Mouse (Mus musculus) heart, embryonic 16.5 days (tissue): ENCODE results near the gene Thap2. TPM values are rescaled to one million over a fixed set of nuclear protein-coding genes. Genes with fewer than 3 reads are reported as not detected.

Experiments used
- ATAC-seq: fragments of 200-750 bp; cut with Nextera tagmentation; replicated peaks from 2 replicates; pipeline ENCODE4 v1.8.0; 2017; ENCODE audit warnings: moderate number of reproducible peaks; ENCODE audit not compliant: insufficient read depth, low FRiP score; ENCODE audit errors: extremely low read depth
- H3K27ac ChIP-seq: fragments of 300-500 bp; sonication (generic); 2 replicates; pipeline ENCODE4 v1.5.1; 2014; ENCODE audit warnings: mild to moderate bottlenecking, low read length, control low read depth, moderate library complexity
- H3K27me3 ChIP-seq: fragments of 300-500 bp; sonication (generic); 2 replicates; pipeline ENCODE4 v1.6.1; 2014; ENCODE audit warnings: low read length, mixed read lengths; ENCODE audit not compliant: control insufficient read depth, insufficient read depth
- H3K36me3 ChIP-seq: fragments of 300-500 bp; sonication (generic); 2 replicates; pipeline ENCODE4 v1.6.1; 2014; ENCODE audit not compliant: control insufficient read depth, insufficient read depth
- H3K4me1 ChIP-seq: fragments of 300-500 bp; sonication (generic); 2 replicates; pipeline ENCODE4 v1.6.1; 2014; ENCODE audit warnings: low read length, mixed read lengths; ENCODE audit not compliant: control insufficient read depth, insufficient read depth
- H3K4me2 ChIP-seq: fragments of 300-500 bp; sonication (generic); 2 replicates; pipeline ENCODE4 v1.6.1; 2014; ENCODE audit warnings: low read depth, mild to moderate bottlenecking, control low read depth, low read length
- H3K4me3 ChIP-seq: fragments of 300-500 bp; sonication (generic); 2 replicates; pipeline ENCODE4 v1.5.1; 2014; ENCODE audit warnings: mild to moderate bottlenecking, control low read depth, low read length
- H3K9ac ChIP-seq: fragments of 300-500 bp; sonication (generic); 2 replicates; pipeline ENCODE4 v1.6.1; 2014; ENCODE audit warnings: low read length, control low read depth
- H3K9me3 ChIP-seq: fragments of 300-500 bp; sonication (generic); replicated peaks from 2 replicates; pipeline ENCODE4 v1.6.1; 2016; ENCODE audit warnings: low read length; ENCODE audit not compliant: control insufficient read depth
- WGBS: fragments of 180-500 bp; shearing (Covaris S2); extraction: QIAGEN DNeasy Blood & Tissue Kit; methylation state at CpG from one replicate; pipeline ENCODE4 v1.1.7; 2014; 5-methylcytosine and 5-hydroxymethylcytosine counted together
- polyA plus RNA-seq: library from polyadenylated mRNA; unstranded; fragments of >200 nt; fragmentation: Nextera tagmentation; extraction: Ambion mirVana; gene quantifications from 2 replicates; pipeline ENCODE4 v1.2.1, GENCODE M21; 2015

Thap2 gene
- polyA plus RNA-seq, 1 experiment from 2014 or later, result 15.8 TPM

DNA sequence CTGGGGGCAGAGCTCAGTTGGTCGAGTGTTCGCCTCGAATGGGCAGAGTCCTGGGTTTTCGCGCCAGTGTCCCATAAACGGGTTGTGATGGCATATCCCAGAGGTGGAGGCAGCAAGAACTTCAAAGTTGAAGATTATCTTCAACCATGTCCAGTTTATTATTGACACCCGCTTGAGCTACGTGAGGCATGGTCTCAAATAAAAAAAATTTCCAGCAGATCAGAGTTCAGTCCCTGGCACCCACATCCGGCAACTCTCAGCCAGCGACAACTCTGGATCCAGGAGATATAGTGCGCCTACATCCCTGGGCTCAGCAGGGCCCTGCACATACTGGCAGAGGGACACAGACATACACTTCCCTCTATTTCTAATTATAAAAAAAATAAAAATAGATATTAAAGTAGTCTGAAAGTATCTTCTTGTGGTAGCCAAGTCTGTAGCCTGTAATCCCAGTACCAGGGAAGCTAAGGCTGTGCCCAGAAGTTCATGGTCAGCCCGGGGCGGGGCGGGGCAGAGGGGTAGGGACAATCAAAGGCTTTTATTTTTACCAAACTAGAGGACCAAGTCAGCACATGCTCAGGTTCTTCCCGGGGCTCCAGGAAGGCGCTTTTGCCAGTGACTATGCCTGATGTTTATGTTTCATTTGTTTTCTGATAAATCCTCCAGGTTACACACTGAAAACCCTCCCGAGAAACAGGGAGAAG, 25.9 kb downstream of the Thap2 start:
- no peak overlapping the region for H3K4me3 ChIP-seq
- H3K9me3 ChIP-seq, result no peaks in the 10 kb centered on the region
- no peak overlapping the region for H3K9ac ChIP-seq
- WGBS, result 90% methylated on average over 17 of the region's 17 CpGs
- no peak for ATAC-seq
- H3K27ac ChIP-seq, result no peak overlapping the region
- H3K27me3 ChIP-seq, result no peaks in the 10 kb centered on the region
- peaks cover 12% of the 10 kb centered on the region for H3K4me1 ChIP-seq
- H3K4me2 ChIP-seq, result no peak overlapping the region
- peaks cover 8% of the 10 kb centered on the region; the same call in 1 of the 2 replicates for H3K36me3 ChIP-seq

- no peak overlapping the region for H3K4me3 ChIP-seq
- H3K27ac ChIP-seq, result no peak overlapping the region
- H3K9me3 ChIP-seq, result no peaks in the 10 kb centered on the region
- H3K4me1 ChIP-seq, result 0 out of 2 replicates have a peak, but pooled peaks cover 2% of the 10 kb centered on the region
- WGBS, result 86% methylated on average over 6 of the region's 7 CpGs
- H3K27me3 ChIP-seq, result no peaks in the 10 kb centered on the region
- no peak overlapping the region for H3K9ac ChIP-seq
- H3K36me3 ChIP-seq, result peaks cover 8% of the 10 kb centered on the region; the same call in 1 of the 2 replicates
- no peak for ATAC-seq
- no peak overlapping the region for H3K4me2 ChIP-seq
These were observed 28.1 kb downstream of the Thap2 start for GRCm38 (mm10) chr10:115356106-115356505.

DNA sequence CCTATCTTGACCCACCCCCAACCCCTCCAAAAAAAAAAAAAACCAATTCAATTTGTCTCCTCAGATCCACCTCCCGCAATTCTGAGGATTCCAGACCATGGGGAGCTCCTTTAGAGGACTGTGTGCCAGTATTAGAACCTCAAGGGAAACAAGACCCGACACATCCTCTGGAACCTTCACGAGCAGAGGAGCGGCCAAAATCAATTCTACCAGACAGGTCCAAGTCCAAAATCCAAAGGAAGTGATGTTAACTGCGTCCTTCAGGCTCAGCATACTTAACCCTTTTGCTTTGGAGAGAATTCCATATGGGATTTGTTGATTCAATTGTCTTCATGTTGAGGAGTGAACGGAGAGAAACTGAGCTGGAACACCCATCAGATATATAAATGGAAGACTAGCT, 29.2 kb downstream of the Thap2 start:
- WGBS, result 87% methylated on average over 6 of the region's 6 CpGs
- no peak for ATAC-seq
- Histone ChIP-seq H3K4me1 (no peaks in the 10 kb centered on the region), H3K9me3 (no peaks in the 10 kb centered on the region), H3K4me3 (no peak overlapping the region), H3K27me3 (no peaks in the 10 kb centered on the region), H3K27ac (no peak overlapping the region), H3K4me2 (no peak overlapping the region), H3K9ac (no peak overlapping the region), H3K36me3 (peaks cover 8% of the 10 kb centered on the region; the same call in 1 of the 2 replicates)

DNA sequence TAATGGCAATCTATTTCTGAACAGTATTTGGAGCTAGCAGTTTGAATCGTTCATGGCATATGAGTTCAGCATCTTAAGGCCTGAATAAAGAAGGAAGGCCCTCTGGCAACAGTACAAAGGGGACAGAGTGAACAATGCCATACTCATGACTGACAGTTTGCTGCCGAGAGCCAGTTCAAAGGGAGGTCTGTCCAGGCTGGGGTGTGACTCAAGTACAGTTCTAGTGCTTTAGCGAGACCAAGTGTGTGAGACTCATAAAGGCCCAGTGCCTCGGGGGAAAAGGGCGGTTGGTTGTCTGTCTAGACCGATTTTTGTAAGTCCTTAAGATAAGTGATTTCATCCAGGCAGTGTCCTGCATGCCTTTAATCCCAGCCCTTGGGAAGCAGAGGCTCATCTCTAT, 29.7 kb downstream of the Thap2 start:
- Histone ChIP-seq H3K36me3 (peaks cover 8% of the 10 kb centered on the region; the same call in 1 of the 2 replicates), H3K9ac (no peak overlapping the region), H3K27ac (no peak overlapping the region), H3K27me3 (no peaks in the 10 kb centered on the region), H3K4me2 (no peak overlapping the region), H3K9me3 (no peaks in the 10 kb centered on the region), H3K4me3 (no peak overlapping the region), H3K4me1 (no peaks in the 10 kb centered on the region)
- no peak for ATAC-seq
- 58% methylated on average over 6 of the region's 6 CpGs for WGBS

GRCm38 (mm10) chr10:115350810-115351397, 33.3 kb downstream of the Thap2 start:
- no peaks in the 10 kb centered on the region for H3K27me3 ChIP-seq
- no peak for ATAC-seq
- H3K4me3 ChIP-seq, result no peak overlapping the region
- WGBS, result 67% methylated on average over 2 of the region's 2 CpGs
- no peak overlapping the region for H3K9ac ChIP-seq
- H3K36me3 ChIP-seq, result peaks cover 7% of the 10 kb centered on the region
- no peaks in the 10 kb centered on the region for H3K4me1 ChIP-seq
- no peak overlapping the region for H3K27ac ChIP-seq
- H3K4me2 ChIP-seq, result no peak overlapping the region
- H3K9me3 ChIP-seq, result no peaks in the 10 kb centered on the region

DNA sequence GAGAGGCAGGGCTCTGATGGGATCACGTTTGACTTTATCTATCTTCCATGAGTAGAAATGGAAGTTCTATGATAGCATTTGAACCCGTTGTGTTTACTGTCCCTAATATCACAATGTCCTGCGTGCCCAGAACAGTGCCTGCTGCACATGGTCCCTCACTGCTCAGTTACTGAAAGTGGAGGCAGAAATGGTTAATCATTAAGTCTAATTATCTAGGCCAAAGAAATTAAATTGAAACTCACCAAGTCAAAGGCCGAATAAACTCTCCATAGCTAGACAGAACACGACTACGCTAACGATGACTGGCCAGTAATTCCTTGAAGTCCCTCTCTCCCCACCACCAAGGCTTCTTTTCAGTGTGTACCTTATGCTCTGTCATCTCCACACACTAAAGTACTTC, 34.7 kb downstream of the Thap2 start:
- Histone ChIP-seq H3K27ac (no peak overlapping the region), H3K4me3 (no peak overlapping the region), H3K9me3 (0 out of 2 replicates have a peak, but pooled peaks cover 2% of the 10 kb centered on the region), H3K36me3 (peaks cover 9% of the 10 kb centered on the region), H3K4me1 (no peaks in the 10 kb centered on the region), H3K4me2 (no peak overlapping the region), H3K9ac (no peak overlapping the region), H3K27me3 (no peaks in the 10 kb centered on the region)
- 85% methylated on average over 7 of the region's 7 CpGs for WGBS
- no peak for ATAC-seq

DNA sequence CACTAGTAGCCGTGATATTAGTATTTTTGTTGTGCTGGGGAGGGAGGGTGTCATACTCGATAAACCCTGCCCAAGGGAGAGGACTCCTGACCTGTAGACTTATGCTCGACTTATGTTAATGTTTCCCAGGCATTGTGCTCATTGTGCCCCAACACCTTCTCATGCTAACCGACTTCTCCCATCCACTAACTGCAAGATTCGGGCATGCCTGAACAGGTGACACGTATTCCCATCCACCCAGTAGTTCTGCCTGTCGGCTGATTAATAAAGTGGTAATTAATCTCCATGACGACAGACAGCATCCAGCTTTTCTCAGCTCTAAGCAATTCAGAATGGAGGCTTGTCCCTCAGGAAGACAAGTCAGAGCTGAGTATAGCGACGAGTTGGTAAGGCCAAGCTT, 35.2 kb downstream of the Thap2 start:
- WGBS, result 76% methylated on average over 10 of the region's 10 CpGs
- Histone ChIP-seq H3K9ac (no peak overlapping the region), H3K4me1 (no peaks in the 10 kb centered on the region), H3K4me2 (no peak overlapping the region), H3K36me3 (peaks cover 9% of the 10 kb centered on the region), H3K27ac (no peak overlapping the region), H3K27me3 (no peaks in the 10 kb centered on the region), H3K9me3 (0 out of 2 replicates have a peak, but pooled peaks cover 2% of the 10 kb centered on the region), H3K4me3 (no peak overlapping the region)
- ATAC-seq, result no peak

- H3K27me3 ChIP-seq, result no peaks in the 10 kb centered on the region
- no peak for ATAC-seq
- no peak overlapping the region for H3K9ac ChIP-seq
- no peak overlapping the region for H3K4me2 ChIP-seq
- H3K4me1 ChIP-seq, result no peaks in the 10 kb centered on the region
- no peak overlapping the region for H3K4me3 ChIP-seq
- 0 out of 2 replicates have a peak, but pooled peaks cover 2% of the 10 kb centered on the region for H3K9me3 ChIP-seq
- peaks cover 9% of the 10 kb centered on the region for H3K36me3 ChIP-seq
- WGBS, result 69% methylated on average over 6 of the region's 6 CpGs
- H3K27ac ChIP-seq, result no peak overlapping the region
These were observed 36.1 kb downstream of the Thap2 start for GRCm38 (mm10) chr10:115348131-115348530.

DNA sequence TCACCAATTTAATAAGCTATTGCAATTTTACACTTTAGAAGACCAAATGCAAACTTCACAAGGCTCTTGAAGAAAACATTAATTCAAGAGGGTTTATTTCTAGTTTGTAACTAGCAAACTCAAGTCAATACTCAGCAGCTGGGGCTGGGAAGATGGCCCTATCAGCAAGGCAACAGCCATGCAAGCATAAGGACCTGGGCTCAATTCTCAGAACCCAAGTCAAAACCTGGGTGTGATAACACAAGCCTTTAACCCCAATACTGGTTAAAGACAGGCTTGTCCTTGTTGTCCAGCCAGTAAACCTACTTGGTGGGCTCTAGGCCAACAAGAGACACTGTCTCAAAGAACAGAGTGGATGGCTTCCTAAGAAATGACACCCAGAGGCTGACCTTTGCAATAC, 37.8 kb downstream of the Thap2 start:
- H3K9me3 ChIP-seq, result 0 out of 2 replicates have a peak, but pooled peaks cover 2% of the 10 kb centered on the region
- H3K27me3 ChIP-seq, result no peaks in the 10 kb centered on the region
- H3K36me3 ChIP-seq, result peaks cover 16% of the 10 kb centered on the region
- no peak overlapping the region for H3K9ac ChIP-seq
- H3K27ac ChIP-seq, result no peak overlapping the region
- H3K4me1 ChIP-seq, result no peaks in the 10 kb centered on the region
- no peak overlapping the region for H3K4me3 ChIP-seq
- no peak for ATAC-seq
- no peak overlapping the region for H3K4me2 ChIP-seq
